Mouse (Mus musculus) G1E (cell line): ENCODE measurements around the gene Mafg. TPM values are rescaled to one million over a fixed set of nuclear protein-coding genes. Genes with fewer than 3 reads are reported as not detected.

Source experiments
- ATAC-seq: 2 replicates; pipeline ENCODE4 v1.8.0; 2016; ENCODE audit warnings: mild to moderate bottlenecking; ENCODE audit not compliant: insufficient number of reproducible peaks, poor library complexity, low FRiP score, severe bottlenecking; ENCODE audit errors: extremely low read depth
- DNase-seq: peaks from one replicate; pipeline ENCODE4 v3.0.0; 2012; ENCODE audit warnings: low spot score
- H3K27me3 ChIP-seq: 2 replicates; pipeline ENCODE4 v1.6.1; 2012; ENCODE audit warnings: mild to moderate bottlenecking, low read length, inconsistent platforms; ENCODE audit not compliant: insufficient read depth
- H3K36me3 ChIP-seq: replicated peaks from 2 replicates; pipeline ENCODE3; 2012; ENCODE audit warnings: mild to moderate bottlenecking, inconsistent platforms
- H3K4me1 ChIP-seq: 2 replicates; pipeline ENCODE4 v1.6.1; 2012; ENCODE audit warnings: low read depth, low read length, inconsistent platforms, mixed read lengths; ENCODE audit not compliant: insufficient read depth
- H3K4me3 ChIP-seq: 2 replicates; pipeline ENCODE4 v1.5.1; 2012; ENCODE audit warnings: low read depth, mild to moderate bottlenecking, inconsistent platforms, low read length, moderate library complexity, mixed read lengths
- H3K9me3 ChIP-seq: replicated peaks from 2 replicates; pipeline ENCODE4 v1.6.1; 2012; ENCODE audit warnings: inconsistent platforms
- CTCF ChIP-seq: IDR thresholded peaks from 2 replicates; pipeline ENCODE4 v1.5.1; 2012; ENCODE audit warnings: low read depth, low read length, inconsistent platforms, mixed read lengths
- GATA1 ChIP-seq: IDR thresholded peaks from 2 replicates; pipeline ENCODE4 v1.6.1; 2012; ENCODE audit warnings: borderline replicate concordance, low read length, inconsistent platforms, mixed read lengths
- GATA2 ChIP-seq: IDR thresholded peaks from 2 replicates; pipeline ENCODE4 v1.6.1; 2012; ENCODE audit warnings: low read depth, low read length, inconsistent platforms, borderline replicate concordance
- POLR2AphosphoS5 ChIP-seq: IDR thresholded peaks from 2 replicates; pipeline ENCODE4 v1.6.1; 2012; ENCODE audit warnings: low read depth, low read length, inconsistent platforms; ENCODE audit not compliant: insufficient replicate concordance
- TAL1 ChIP-seq: conservative IDR thresholded peaks from 2 replicates; pipeline ENCODE4 v1.6.1; 2012; ENCODE audit warnings: low read depth, low read length, inconsistent platforms, mixed read lengths
- polyA plus RNA-seq: library from polyadenylated mRNA; stranded (reverse); fragments of >175 nt; gene quantifications from 2 replicates; pipeline ENCODE4 v1.2.3, GENCODE M21; 2012
- total RNA-seq, 2 experiments: library from RNA; stranded (forward) in 1 of 2; stranded (reverse) in 1 of 2; fragments of 200-1000 nt in 1 of 2; fragments of >200 nt in 1 of 2; fragmentation: Nextera tagmentation in 1 of 2; gene quantifications; 2 replicates each; pipeline ENCODE4 v1.2.3; 2014 to 2017

Gene Mafg
- total and polyA plus RNA-seq, 3 experiments = 17.5 to 38.9 (median 21.9) TPM

DNA sequence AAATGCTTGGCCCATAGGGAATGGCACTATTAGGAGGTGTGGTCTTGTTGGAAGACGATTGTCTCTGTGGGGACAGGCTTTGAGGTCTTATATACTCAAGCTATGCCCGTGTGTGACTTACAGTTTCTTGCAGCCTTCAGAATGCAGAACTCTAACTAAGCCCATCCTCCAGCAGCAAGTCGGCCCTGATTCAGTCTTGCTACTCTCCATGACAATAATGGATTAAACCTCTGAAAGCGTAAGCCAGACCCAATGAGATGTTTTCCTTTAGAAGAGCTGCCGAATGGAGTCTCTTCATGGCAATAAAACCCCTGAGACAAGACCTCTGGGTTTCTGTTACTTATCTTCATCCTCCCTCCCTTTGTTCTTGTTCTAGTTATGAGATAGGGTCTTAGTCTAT lies 1.4 kb upstream of the Mafg start:
- Histone ChIP-seq H3K4me1 (peaks cover 50% of the 10 kb centered on the region), H3K27me3 (no peaks in the 10 kb centered on the region), H3K4me3 (no peak overlapping the region), H3K9me3 (0 out of 2 replicates have a peak, but pooled peaks cover 2% of the 10 kb centered on the region), H3K36me3 (peaks cover 36% of the 10 kb centered on the region)
- no peak for ATAC-seq
- no peak for DNase-seq
- TF ChIP-seq POLR2AphosphoS5 = no peak
- TF ChIP-seq TAL1 = no peak

DNA sequence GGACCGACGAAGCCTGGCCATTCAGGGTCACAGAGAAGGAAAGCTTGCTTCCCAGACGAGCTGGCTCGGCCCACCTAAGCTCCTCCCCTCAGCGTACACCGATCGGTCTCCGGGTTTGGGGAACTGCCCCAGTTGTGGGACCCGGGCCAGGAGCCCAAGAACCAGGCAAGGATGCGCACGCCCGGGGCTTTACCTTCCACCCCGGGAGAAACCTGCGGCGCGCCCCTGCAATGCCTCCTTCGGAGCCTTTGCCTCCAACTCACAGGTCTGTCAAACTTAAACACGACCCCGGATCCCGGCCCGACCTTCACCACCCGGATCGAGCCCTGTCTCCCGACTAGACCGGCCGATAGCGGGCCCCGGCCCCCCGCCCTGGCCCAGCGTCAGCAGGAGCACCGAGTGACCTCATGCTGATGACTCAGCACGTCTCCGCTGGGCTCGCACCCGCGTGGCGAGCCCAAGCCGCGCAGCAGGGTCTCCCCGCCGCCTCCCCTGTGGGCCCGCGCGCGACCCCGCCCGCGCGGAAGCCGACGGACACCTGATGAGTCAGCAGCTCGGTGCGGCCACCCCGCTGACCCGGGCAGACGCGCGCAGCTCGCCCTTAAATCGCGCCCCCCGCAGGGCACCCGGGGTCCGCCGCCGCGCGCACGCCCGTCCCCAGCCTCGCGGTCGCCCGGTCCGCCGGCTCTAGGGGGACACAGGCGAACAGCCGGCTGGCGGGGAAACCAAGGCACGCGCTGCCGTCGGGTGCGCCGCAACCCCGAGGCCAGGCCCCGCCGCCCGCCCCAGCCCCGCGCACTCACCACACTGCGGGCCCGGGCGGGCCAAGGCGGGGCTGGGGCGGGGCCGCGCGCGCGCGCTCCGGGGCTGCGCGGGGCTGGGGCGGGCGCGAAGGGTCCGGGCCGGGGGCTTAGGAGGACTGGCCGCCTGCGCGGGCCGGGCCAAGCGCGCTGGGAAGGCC lies 561 bp downstream of the Mafg start:
- H3K4me1 ChIP-seq = peaks cover 67% of the 10 kb centered on the region
- H3K4me3 ChIP-seq = peak overlapping the region; percentile 86
- DNase-seq = peak; percentile 85
- peak; percentile 36; the same call in 1 of the 2 replicates for ATAC-seq
- H3K27me3 ChIP-seq = no peaks in the 10 kb centered on the region
- 0 out of 2 replicates have a peak, but pooled peaks cover 2% of the 10 kb centered on the region for H3K9me3 ChIP-seq
- peaks cover 47% of the 10 kb centered on the region for H3K36me3 ChIP-seq
- TF ChIP-seq GATA2 (no peak), POLR2AphosphoS5 (no peak), CTCF (no peak), TAL1 (no peak), GATA1 (no peak)

DNA sequence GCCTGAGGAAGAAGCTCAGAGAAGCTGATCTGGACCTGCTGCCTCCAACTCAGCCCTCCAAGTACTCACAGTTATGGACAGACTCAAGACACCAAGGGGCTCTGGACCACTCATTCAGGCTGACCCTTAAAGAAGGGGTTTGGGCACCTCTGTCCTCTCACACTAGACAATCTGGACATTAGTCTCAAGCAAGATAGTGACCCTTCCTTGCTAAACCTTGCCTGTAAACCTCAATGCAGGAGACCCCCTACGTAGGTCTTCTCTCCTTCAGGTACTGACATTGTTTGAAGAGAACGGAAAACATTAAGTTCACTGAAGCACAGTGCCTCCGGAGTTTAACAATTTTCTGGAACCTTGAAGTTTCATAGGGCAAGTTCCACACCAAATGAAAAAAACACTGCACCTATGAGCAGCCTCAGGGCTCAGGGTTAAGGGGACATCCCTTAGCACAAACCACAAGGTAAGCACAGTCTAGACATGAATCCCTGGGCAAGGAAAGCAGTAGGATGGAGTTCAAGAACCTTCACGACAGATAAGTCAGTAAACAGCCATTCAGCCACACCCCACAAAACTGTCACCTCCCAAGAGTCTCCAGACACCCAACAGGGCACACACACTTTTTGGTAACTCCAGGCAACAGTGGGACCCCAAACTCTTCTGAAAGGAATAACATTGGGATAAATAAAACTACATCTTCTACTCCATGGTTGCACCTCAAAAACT lies 1.5 kb downstream of the Mafg start:
- peaks cover 76% of the 10 kb centered on the region for H3K4me1 ChIP-seq
- 0 out of 2 replicates have a peak, but pooled peaks cover 2% of the 10 kb centered on the region for H3K9me3 ChIP-seq
- TF ChIP-seq GATA2 (no peak), CTCF (no peak), POLR2AphosphoS5 (no peak), GATA1 (no peak), TAL1 (no peak)
- H3K36me3 ChIP-seq = peaks cover 49% of the 10 kb centered on the region
- no peak for ATAC-seq
- H3K27me3 ChIP-seq = no peaks in the 10 kb centered on the region
- peak overlapping the region; percentile 86 for H3K4me3 ChIP-seq
- DNase-seq = no peak

DNA sequence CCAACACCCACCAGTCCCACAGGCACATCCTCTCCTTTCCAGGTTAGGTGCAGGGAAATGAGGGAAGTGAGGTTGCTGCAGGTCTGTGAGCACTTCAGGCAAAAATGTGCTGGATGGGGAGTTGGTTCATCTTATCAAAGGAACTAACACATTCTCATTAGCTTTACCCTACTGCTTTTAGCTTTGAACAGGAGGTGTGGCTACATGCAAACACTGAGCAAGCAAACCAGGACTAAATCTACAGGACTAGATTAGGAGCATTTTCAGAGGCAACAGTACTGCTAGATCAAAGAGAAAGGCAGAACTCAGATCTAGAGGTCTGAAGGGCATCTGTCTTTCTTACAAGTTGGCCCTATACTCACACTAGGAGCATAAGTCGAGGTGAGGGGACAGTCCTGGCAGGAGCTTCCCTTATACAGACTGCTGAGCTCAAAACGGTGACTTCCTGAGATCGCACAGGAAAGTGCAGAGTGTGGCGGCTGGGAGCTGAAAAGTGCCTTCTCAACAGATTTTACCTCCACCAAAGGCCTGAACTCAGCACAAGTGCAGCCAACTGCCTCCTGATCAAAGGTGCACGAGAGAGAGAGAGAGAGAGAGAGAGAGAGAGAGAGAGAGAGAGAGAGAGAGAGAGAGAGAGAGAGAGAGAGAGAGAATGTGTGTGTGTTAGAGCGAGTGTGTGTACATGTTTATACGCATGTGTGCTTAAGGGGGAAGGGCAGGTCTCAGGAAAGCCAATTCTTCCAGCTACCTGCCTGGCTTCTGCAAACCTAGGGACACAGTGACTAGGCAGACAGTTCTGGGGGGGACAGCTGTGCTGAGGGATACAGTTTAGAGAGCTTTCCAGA lies 2.3 kb downstream of the Mafg start:
- H3K36me3 ChIP-seq = peaks cover 54% of the 10 kb centered on the region
- no peaks in the 10 kb centered on the region for H3K27me3 ChIP-seq
- DNase-seq (no peak), ATAC-seq (no peak)
- TF ChIP-seq TAL1 (no peak), POLR2AphosphoS5 (no peak), GATA2 (no peak), GATA1 (no peak), CTCF (no peak)
- H3K4me3 ChIP-seq = peak overlapping the region; percentile 86; the same call in 1 of the 2 replicates
- H3K9me3 ChIP-seq = 0 out of 2 replicates have a peak, but pooled peaks cover 2% of the 10 kb centered on the region
- H3K4me1 ChIP-seq = peaks cover 82% of the 10 kb centered on the region

DNA sequence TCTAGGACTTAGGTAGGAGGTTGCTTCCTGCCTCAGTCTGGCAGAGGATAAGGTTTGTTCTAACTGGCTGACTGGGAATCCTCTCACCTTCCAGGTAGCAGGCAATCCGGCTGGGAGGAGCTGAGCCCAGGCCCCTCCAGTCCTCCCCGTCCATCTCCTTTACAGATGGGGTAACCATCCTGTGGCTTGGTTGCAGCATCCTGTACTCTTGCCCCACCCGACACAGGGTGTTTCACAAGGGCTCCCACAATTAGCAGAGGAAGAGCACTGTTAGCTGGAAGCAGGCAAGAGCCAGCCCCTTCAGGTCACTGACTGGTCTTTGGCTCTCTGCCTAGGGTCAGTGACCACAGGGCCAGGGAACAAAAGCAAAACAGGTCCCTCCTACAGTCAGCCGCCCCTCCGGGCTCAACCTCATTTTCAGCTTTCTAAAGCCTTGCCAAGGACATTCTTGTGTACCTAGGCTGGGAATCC lies 3.0 kb downstream of the Mafg start:
- TF ChIP-seq POLR2AphosphoS5 (no peak), GATA2 (no peak), CTCF (no peak), GATA1 (no peak), TAL1 (no peak)
- Histone ChIP-seq H3K27me3 (no peaks in the 10 kb centered on the region), H3K36me3 (peaks cover 57% of the 10 kb centered on the region), H3K4me1 (peaks cover 84% of the 10 kb centered on the region), H3K4me3 (peak overlapping the region; percentile 67; the same call in 1 of the 2 replicates), H3K9me3 (0 out of 2 replicates have a peak, but pooled peaks cover 2% of the 10 kb centered on the region)
- DNase-seq (no peak), ATAC-seq (no peak)
